16 mouse cellular contexts compared by ENCODE assay signal in genomic region chr12:108932113-108932512, GRCm38 (mm10).
"Had no signal": no experiment of that assay in that cellular context is flagged by ENCODE, and none has a peak within 500 bp of the region (broad histone marks: within the 10 kb centered on the region; RNA-seq: fewer than 3 reads in every experiment).

No protein-coding gene starts in this region.

- H3K27ac ChIP-seq: intestine, embryonic 15.5 days; limb, embryonic 12.5 days; limb, embryonic 15.5 days; liver, embryonic 14.5 days; macrophage; midbrain, embryonic 12.5 days; midbrain, embryonic 15.5 days; neural tube, embryonic 12.5 days had no signal

- H3K9ac ChIP-seq: intestine, embryonic 15.5 days; limb, embryonic 12.5 days; limb, embryonic 15.5 days; liver, embryonic 14.5 days; liver, postnatal 0 days; lung, embryonic 14.5 days; midbrain, embryonic 12.5 days; midbrain, embryonic 15.5 days; neural tube, embryonic 12.5 days; neural tube, embryonic 15.5 days had no signal

- H3K9me3 ChIP-seq: intestine, embryonic 15.5 days; limb, embryonic 12.5 days; limb, embryonic 15.5 days; midbrain, embryonic 12.5 days; midbrain, embryonic 15.5 days; neural tube, embryonic 12.5 days; neural tube, embryonic 15.5 days had no signal

- H3K4me1 ChIP-seq: intestine, embryonic 15.5 days had no signal

- H3K4me2 ChIP-seq: intestine, embryonic 15.5 days; limb, embryonic 12.5 days; limb, embryonic 15.5 days; liver, embryonic 11.5 days; lung, embryonic 14.5 days; midbrain, embryonic 12.5 days; midbrain, embryonic 15.5 days; neural tube, embryonic 12.5 days; neural tube, embryonic 15.5 days had no signal

- H3K4me3 ChIP-seq: intestine, embryonic 15.5 days; limb, embryonic 12.5 days; limb, embryonic 15.5 days; midbrain, embryonic 12.5 days; midbrain, embryonic 15.5 days; neural tube, embryonic 12.5 days; neural tube, embryonic 15.5 days had no signal

- DNase-seq: left cerebral cortex, postnatal 4 days; liver, postnatal 0 days; lung, embryonic 14.5 days; thymus, adult 18-20 months; thymus, postnatal 36 days had no signal

- H3K36me3 ChIP-seq: intestine, embryonic 15.5 days; limb, embryonic 12.5 days; limb, embryonic 15.5 days; midbrain, embryonic 12.5 days; midbrain, embryonic 15.5 days; neural tube, embryonic 12.5 days; neural tube, embryonic 15.5 days had no signal

- H3K27me3 ChIP-seq: intestine, embryonic 15.5 days; limb, embryonic 12.5 days; limb, embryonic 15.5 days; midbrain, embryonic 12.5 days; midbrain, embryonic 15.5 days; neural tube, embryonic 12.5 days; neural tube, embryonic 15.5 days had no signal

- ATAC-seq: intestine, embryonic 15.5 days; liver, postnatal 0 days; lung, postnatal 0 days; midbrain, embryonic 15.5 days had no signal
